Mouse (Mus musculus) adrenal gland, adult 2 months (tissue): ENCODE measurements around the gene Il1f8. TPM values are rescaled to one million over a fixed set of nuclear protein-coding genes. Genes with fewer than 3 reads are reported as not detected.
"Not testable (repeated sequence)": the region's sequence is repeated elsewhere in the genome, so short reads cannot be mapped to it uniquely, and the experiment has no call there.

Experiments
- DNase-seq: peaks from one replicate; pipeline ENCODE4 v3.0.0; 2021
- long read RNA-seq: library from polyadenylated mRNA; stranded (forward); transcript quantifications from one replicate; pipeline ENCODE4 v2.0.0, GENCODE M21; 2021
- polyA plus RNA-seq: library from polyadenylated mRNA; depleted of rRNA; stranded (reverse); fragments of >200 nt; gene quantifications from 2 replicates; pipeline ENCODE4 v1.2.3, GENCODE M21; 2012; rRNA removed
- total RNA-seq, 2 experiments: library from RNA; stranded (reverse); gene quantifications; 2 replicates each; pipeline ENCODE4 v1.2.3; 2021

Il1f8 gene
- total RNA-seq (not detected), polyA plus RNA-seq (not detected in 2 replicates)
- long read RNA-seq = 0 reads

GRCm38 (mm10) chr2:24152861-24153260, at the start of gene Il1f8:
TSS of gene Il1f8 (plus strand) at chr2:24153161.
- no peak for DNase-seq

- DNase-seq = no peak
Observed at GRCm38 (mm10) chr2:24103619-24104289, 49.2 kb upstream of the Il1f8 start.

- no peak for DNase-seq
Observed at GRCm38 (mm10) chr2:24109085-24109484, 43.9 kb upstream of the Il1f8 start.

GRCm38 (mm10) chr2:24134373-24134772, 18.6 kb upstream of the Il1f8 start:
- DNase-seq = no peak

GRCm38 (mm10) chr2:24181683-24182331, 28.8 kb downstream of the Il1f8 start:
- peak; percentile 21 for DNase-seq

DNA sequence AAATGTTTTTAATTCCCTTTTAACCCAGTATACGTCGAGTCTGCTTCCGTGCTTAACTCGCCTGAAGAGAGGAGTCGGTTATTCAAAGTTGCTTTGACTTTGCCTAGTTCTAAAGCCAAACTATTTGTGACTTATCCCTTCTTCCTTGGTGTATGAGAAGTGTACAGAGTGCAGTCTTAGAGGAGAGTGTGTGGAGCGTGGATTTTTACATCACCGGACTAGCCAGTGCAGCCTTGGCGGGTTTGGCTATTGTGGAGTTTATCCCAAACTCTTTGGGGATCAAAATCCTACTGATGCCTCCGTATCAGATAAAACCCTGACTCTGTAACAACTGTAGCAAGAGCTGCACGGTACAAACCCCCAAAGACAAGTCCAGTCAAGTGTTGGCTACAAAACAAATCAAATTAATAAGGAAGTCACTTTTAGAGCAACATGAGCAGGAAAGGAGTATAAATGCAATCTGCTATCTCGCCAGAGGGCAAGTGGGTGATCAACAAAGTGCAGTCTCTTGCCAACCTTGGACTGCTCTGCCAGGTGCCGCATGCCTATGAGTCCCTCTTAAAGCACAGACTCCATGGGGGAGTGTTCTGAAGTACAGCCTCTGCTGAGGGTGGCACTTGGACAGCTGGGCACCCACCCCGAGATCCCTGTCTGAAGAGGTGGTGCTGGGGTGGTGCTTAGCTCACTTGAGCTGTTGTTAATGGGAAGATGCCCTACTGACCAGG, 29.6 kb downstream of the Il1f8 start:
- DNase-seq = not testable (repeated sequence)

DNA sequence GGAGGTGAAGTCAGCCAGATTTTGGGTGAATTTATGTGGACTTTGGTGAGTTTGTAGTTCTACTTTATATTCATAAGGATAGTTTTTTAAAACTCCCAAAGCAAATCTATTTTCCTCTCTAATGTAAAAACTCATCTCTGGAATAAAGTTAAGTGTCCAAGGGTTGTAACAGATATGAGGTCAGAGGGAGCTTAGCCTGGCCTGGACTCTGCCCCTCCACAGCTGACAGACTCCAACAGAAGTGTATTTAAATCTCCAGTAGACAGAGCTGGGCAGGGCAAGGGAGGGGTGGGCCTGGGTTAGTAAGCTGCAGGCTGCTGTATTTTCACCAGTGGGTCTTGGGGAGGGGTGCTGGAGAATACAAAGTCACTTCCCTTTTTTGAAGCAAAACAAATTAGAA, 31.1 kb downstream of the Il1f8 start:
- not testable (repeated sequence) for DNase-seq

- DNase-seq = no peak
Observed at GRCm38 (mm10) chr2:24186176-24186575, 33.2 kb downstream of the Il1f8 start, which contains the start of gene Il1f9. TSS of gene Il1f9 (plus strand) at chr2:24186476.

- no peak for DNase-seq
Observed at GRCm38 (mm10) chr2:24187585-24187984, 34.6 kb downstream of the Il1f8 start.

DNA sequence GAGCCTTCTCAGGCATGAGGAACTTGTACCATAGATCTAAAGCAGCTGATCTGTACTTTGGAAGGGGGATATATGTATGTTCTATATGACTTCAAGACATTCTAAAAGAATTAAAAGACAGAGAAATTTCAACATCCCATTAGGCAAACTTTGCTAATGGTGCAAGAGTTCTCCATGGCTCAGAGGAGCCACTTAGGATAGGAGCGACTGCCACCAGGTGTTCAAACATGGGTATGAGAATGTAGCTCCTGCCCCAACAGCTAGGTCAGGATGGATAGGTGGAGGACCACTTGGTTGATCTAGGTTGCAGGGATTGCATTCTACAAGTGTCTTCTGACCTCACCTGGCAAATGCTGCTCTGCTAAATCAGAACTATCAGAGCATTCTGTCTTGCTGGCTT, 35.2 kb downstream of the Il1f8 start:
- no peak for DNase-seq

Other genes with a start within 250 kb of the Il1f8 start
- 10 to 100 TPM; 12.7 to 15.7 TPM for gene Hnmt, start 103.8 kb upstream of the Il1f8 start, total RNA-seq
- 0.34 and 0.37 TPM in 2 replicates for gene Hnmt, start 103.8 kb upstream of the Il1f8 start, polyA plus RNA-seq
- not detected for gene Tbpl2, start 56.6 kb upstream of the Il1f8 start, total RNA-seq
- gene Tbpl2, start 56.6 kb upstream of the Il1f8 start, polyA plus RNA-seq = not detected in 2 replicates
- not detected for gene Il1f9, start 33.3 kb downstream of the Il1f8 start, total RNA-seq
- not detected in 2 replicates for gene Il1f9, start 33.3 kb downstream of the Il1f8 start, polyA plus RNA-seq
- not detected for gene Il1f6, start 62.3 kb downstream of the Il1f8 start, total RNA-seq
- not detected in 2 replicates for gene Il1f6, start 62.3 kb downstream of the Il1f8 start, polyA plus RNA-seq
- not detected for gene Il1f5, start 123.8 kb downstream of the Il1f8 start, total RNA-seq
- gene Il1f5, start 123.8 kb downstream of the Il1f8 start, polyA plus RNA-seq = not detected in 2 replicates
- gene Il1f10, start 138.0 kb downstream of the Il1f8 start, total RNA-seq = not detected
- not detected in 2 replicates for gene Il1f10, start 138.0 kb downstream of the Il1f8 start, polyA plus RNA-seq
- under 1 TPM; 0.52 to 0.73 TPM for gene Il1rn, start 183.7 kb downstream of the Il1f8 start, total RNA-seq
- 0.06 and 0.07 TPM in 2 replicates for gene Il1rn, start 183.7 kb downstream of the Il1f8 start, polyA plus RNA-seq
- 1 to 10 TPM; 2.3 to 2.6 TPM for gene Psd4, start 214.4 kb downstream of the Il1f8 start, total RNA-seq
- gene Psd4, start 214.4 kb downstream of the Il1f8 start, polyA plus RNA-seq = 0.67 and 0.84 TPM in 2 replicates